Mouse (Mus musculus): ENCODE measurements around the gene Galnt14.

DNA sequence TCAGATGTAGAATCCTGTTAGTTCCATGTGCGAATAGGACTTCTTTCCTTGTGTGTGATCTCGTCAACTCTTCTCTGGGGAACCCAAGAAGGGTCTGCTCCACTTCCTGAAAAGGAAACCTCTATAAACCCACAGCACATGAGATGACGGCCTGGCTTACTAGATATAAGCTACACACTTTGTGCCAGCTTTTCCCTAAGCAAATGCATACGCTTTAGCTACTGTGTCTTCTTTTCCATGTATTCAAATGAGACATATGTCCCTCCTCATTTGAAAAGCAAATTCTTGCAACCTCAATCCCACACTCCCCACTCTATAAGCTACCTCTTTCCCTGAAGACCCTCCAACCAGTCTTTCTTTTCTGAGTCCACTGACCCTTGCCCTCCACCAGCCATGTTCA, 196.0 kb downstream of the Galnt14 start:
- TF ChIP-seq CTCF (IDR thresholded peaks at IDR 0.05; ENCODE audit: borderline replicate concordance, insufficient read depth, low read length), result no peak
- no peak for TF ChIP-seq POLR2A (IDR thresholded peaks at IDR 0.05; ENCODE audit: low read depth, low read length)
